Mouse (Mus musculus) limb, embryonic 14.5 days (tissue): ENCODE measurements around the gene Rnf144a. TPM values are rescaled to one million over a fixed set of nuclear protein-coding genes. Genes with fewer than 3 reads are reported as not detected.

Experiments used
- ATAC-seq: fragments of 200-750 bp; cut with Nextera tagmentation; 2 replicates; pipeline ENCODE4 v1.8.0; 2017; ENCODE audit warnings: low read depth, moderate number of reproducible peaks, moderate TSS enrichment; ENCODE audit not compliant: low FRiP score
- DNase-seq: peaks from one replicate; pipeline ENCODE4 v3.0.0-alpha.2; 2015; ENCODE audit warnings: low spot score
- H3K27ac ChIP-seq: fragments of 300-500 bp; sonication (generic); replicated peaks from 2 replicates; pipeline ENCODE4 v1.5.1; 2014; ENCODE audit warnings: low read depth, mild to moderate bottlenecking, low read length, moderate library complexity, mixed read lengths
- H3K27me3 ChIP-seq: fragments of 300-500 bp; sonication (generic); 2 replicates; pipeline ENCODE4 v1.6.1; 2014; ENCODE audit warnings: low read length, mixed read lengths; ENCODE audit not compliant: control insufficient read depth, insufficient read depth
- H3K36me3 ChIP-seq: fragments of 300-500 bp; sonication (generic); 2 replicates; pipeline ENCODE4 v1.6.1; 2014; ENCODE audit warnings: mild to moderate bottlenecking, low read length, moderate library complexity, mixed read lengths; ENCODE audit not compliant: control insufficient read depth, insufficient read depth
- H3K4me1 ChIP-seq: fragments of 300-500 bp; sonication (generic); 2 replicates; pipeline ENCODE4 v1.6.1; 2014; ENCODE audit warnings: antibody characterized with exemption, low read length, mixed read lengths; ENCODE audit not compliant: control insufficient read depth, insufficient read depth
- H3K4me2 ChIP-seq: fragments of 300-500 bp; sonication (generic); replicated peaks from 2 replicates; pipeline ENCODE4 v1.6.1; 2014; ENCODE audit warnings: low read depth, mild to moderate bottlenecking, low read length, moderate library complexity; ENCODE audit not compliant: severe bottlenecking
- H3K4me3 ChIP-seq: fragments of 300-500 bp; sonication (generic); replicated peaks from 2 replicates; pipeline ENCODE4 v1.5.1; 2014; ENCODE audit warnings: low read length
- H3K9ac ChIP-seq: fragments of 300-500 bp; sonication (generic); 2 replicates; pipeline ENCODE4 v1.6.1; 2014; ENCODE audit warnings: mild to moderate bottlenecking, low read depth, low read length, moderate library complexity; ENCODE audit not compliant: severe bottlenecking
- H3K9me3 ChIP-seq: fragments of 300-500 bp; sonication (generic); 2 replicates; pipeline ENCODE4 v1.6.1; 2016; ENCODE audit warnings: low read length; ENCODE audit not compliant: control insufficient read depth
- POLR2A ChIP-seq: fragments of 200-500 bp; IDR thresholded peaks from 2 replicates; pipeline ENCODE4 v1.8.0; 2012; ENCODE audit warnings: inconsistent platforms, mild to moderate bottlenecking, moderate library complexity, borderline replicate concordance; ENCODE audit not compliant: insufficient read depth, insufficient read length; ENCODE audit errors: extremely low read depth
- whole genome bisulfite sequencing: fragments of 180-500 bp; shearing (Covaris S2); extraction: QIAGEN DNeasy Blood & Tissue Kit; methylation state at CpG from one replicate; pipeline ENCODE4 v1.1.7; 2014; 5-methylcytosine and 5-hydroxymethylcytosine counted together
- polyA plus RNA-seq, 2 experiments: library from polyadenylated mRNA; depleted of rRNA in 1 of 2; stranded (reverse) in 1 of 2; unstranded in 1 of 2; fragments of >200 nt; fragmentation: Nextera tagmentation in 1 of 2; extraction: Ambion mirVana in 1 of 2; gene quantifications; 2 replicates each; pipeline versions ENCODE4 v1.2.1 to v1.2.3; 2012 to 2014

Gene Rnf144a
- polyA plus RNA-seq, 2 experiments: 33.3 to 34.6 TPM

DNA sequence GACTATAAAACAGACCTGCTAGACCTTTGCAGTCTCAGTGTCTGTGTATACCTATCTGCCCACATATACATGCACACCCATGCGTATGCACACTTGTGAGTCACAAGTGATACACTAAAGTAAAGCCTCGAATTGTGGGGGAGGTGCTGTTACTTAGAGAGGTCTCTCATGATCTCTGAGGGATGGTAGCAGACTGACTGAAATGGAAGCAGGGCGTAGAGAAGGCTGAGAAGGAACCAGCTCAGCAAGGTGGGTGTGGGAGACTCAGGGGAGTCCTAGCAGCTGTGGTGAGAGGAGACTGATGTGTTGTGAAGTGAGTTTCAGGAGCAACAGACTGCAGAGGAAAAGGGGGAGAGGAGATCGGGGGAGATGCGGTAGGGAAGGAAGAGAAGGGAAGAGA is 21.8 kb downstream of the Rnf144a start:
- Histone ChIP-seq H3K4me1 (peaks cover 29% of the 10 kb centered on the region), H3K9ac (no peak overlapping the region), H3K4me2 (no peak overlapping the region), H3K36me3 (peaks cover 12% of the 10 kb centered on the region), H3K4me3 (no peak overlapping the region), H3K27me3 (no peaks in the 10 kb centered on the region), H3K9me3 (no peaks in the 10 kb centered on the region), H3K27ac (no peak overlapping the region)
- no peak for TF ChIP-seq POLR2A
- DNase-seq (no peak), ATAC-seq (no peak)
- 79% methylated on average over 5 of the region's 5 CpGs for WGBS

DNA sequence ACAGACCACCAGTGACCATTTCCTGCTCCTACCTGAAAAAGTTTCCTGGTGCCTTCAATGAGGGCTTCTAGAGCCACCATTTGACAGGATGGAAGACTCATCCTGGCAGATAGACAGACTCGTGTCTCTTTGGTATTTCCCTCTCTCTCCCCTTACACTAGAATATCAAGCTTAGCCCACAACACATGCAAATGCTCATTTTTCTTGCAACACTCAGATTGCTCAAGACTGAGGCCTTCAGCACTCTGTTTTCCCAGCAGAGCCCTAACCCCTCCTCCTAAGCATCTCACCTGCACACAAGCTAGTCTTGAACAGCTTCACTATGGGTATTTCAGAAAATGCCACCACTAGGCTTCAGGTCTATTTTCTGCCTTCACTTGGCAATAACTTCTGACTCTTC is 23.9 kb downstream of the Rnf144a start:
- peaks cover 33% of the 10 kb centered on the region for H3K36me3 ChIP-seq
- peaks cover 25% of the 10 kb centered on the region for H3K4me1 ChIP-seq
- no peaks in the 10 kb centered on the region for H3K27me3 ChIP-seq
- H3K4me2 ChIP-seq: no peak overlapping the region
- no peaks in the 10 kb centered on the region for H3K9me3 ChIP-seq
- no peak for TF ChIP-seq POLR2A
- whole genome bisulfite sequencing: 83% methylated on average over 1 of the region's 1 CpGs
- no peak overlapping the region for H3K9ac ChIP-seq
- H3K4me3 ChIP-seq: no peak overlapping the region
- H3K27ac ChIP-seq: no peak overlapping the region
- ATAC-seq (no peak), DNase-seq (no peak)

- DNase-seq: no peak
- H3K27ac ChIP-seq: no peak overlapping the region
- no peaks in the 10 kb centered on the region for H3K4me1 ChIP-seq
- 79% methylated on average over 6 of the region's 6 CpGs for WGBS
- H3K36me3 ChIP-seq: peaks cover 62% of the 10 kb centered on the region
- H3K4me3 ChIP-seq: no peak overlapping the region
- H3K4me2 ChIP-seq: no peak overlapping the region
- no peak for ATAC-seq
- H3K9ac ChIP-seq: no peak overlapping the region
- no peaks in the 10 kb centered on the region for H3K9me3 ChIP-seq
- TF ChIP-seq POLR2A: no peak
- no peaks in the 10 kb centered on the region for H3K27me3 ChIP-seq
Observed at GRCm38 (mm10) chr12:26387523-26387922, 27.5 kb downstream of the Rnf144a start.

- no peak for TF ChIP-seq POLR2A
- Histone ChIP-seq H3K4me3 (no peak overlapping the region), H3K9me3 (no peaks in the 10 kb centered on the region), H3K27me3 (no peaks in the 10 kb centered on the region), H3K4me2 (no peak overlapping the region), H3K9ac (no peak overlapping the region), H3K4me1 (no peaks in the 10 kb centered on the region), H3K36me3 (peaks cover 62% of the 10 kb centered on the region), H3K27ac (0 out of 2 replicates have a peak overlapping the region, but pooled peaks have one; percentile 33)
- 0 out of 2 replicates have a peak, but pooled peaks have one; percentile 19 for ATAC-seq
- 70% methylated on average over 9 of the region's 9 CpGs for WGBS
- no peak for DNase-seq
Observed at GRCm38 (mm10) chr12:26386947-26387346, 28.1 kb downstream of the Rnf144a start.

DNA sequence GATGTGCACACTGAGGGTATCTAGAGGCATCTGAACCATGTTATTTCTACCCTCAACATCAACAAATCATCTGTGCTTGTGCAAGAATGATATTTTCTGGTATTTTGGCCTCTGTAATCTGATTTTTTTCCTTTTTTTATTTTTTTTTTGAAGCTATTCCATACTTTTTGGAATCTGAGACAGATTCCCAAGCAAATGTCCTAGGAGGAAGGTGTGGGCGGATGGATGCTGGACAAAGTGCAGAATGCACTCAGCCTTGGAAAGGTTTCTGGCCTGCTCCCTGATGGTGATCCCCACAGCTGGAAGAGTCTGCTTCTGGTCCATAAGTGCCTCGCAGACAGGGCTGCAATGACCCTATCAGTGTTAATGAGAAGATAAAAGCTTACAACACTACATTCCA is 28.9 kb downstream of the Rnf144a start:
- no peak for TF ChIP-seq POLR2A
- peaks cover 62% of the 10 kb centered on the region for H3K36me3 ChIP-seq
- no peak overlapping the region for H3K9ac ChIP-seq
- no peak overlapping the region for H3K4me2 ChIP-seq
- H3K27me3 ChIP-seq: no peaks in the 10 kb centered on the region
- no peak for ATAC-seq
- H3K4me3 ChIP-seq: no peak overlapping the region
- H3K4me1 ChIP-seq: no peaks in the 10 kb centered on the region
- H3K27ac ChIP-seq: 0 out of 2 replicates have a peak overlapping the region, but pooled peaks have one; percentile 33
- 82% methylated on average over 2 of the region's 2 CpGs for WGBS
- no peak for DNase-seq
- H3K9me3 ChIP-seq: no peaks in the 10 kb centered on the region

GRCm38 (mm10) chr12:26385735-26386134 is 29.3 kb downstream of the Rnf144a start:
- Histone ChIP-seq H3K36me3 (peaks cover 62% of the 10 kb centered on the region), H3K9me3 (no peaks in the 10 kb centered on the region), H3K27ac (0 out of 2 replicates have a peak overlapping the region, but pooled peaks have one; percentile 38), H3K27me3 (no peaks in the 10 kb centered on the region), H3K4me2 (no peak overlapping the region), H3K4me1 (0 out of 2 replicates have a peak, but pooled peaks cover 1% of the 10 kb centered on the region), H3K9ac (no peak overlapping the region), H3K4me3 (no peak overlapping the region)
- TF ChIP-seq POLR2A: no peak
- ATAC-seq: no peak
- WGBS: 71% methylated on average over 6 of the region's 6 CpGs
- DNase-seq: no peak
